Mouse (Mus musculus): Measurements from ENCODE around the gene St8sia1.

The St8sia1 gene

GRCm38 (mm10) chr6:142977221-142977620 lies 13.0 kb upstream of the St8sia1 start:
- no peak for DNase-seq

DNA sequence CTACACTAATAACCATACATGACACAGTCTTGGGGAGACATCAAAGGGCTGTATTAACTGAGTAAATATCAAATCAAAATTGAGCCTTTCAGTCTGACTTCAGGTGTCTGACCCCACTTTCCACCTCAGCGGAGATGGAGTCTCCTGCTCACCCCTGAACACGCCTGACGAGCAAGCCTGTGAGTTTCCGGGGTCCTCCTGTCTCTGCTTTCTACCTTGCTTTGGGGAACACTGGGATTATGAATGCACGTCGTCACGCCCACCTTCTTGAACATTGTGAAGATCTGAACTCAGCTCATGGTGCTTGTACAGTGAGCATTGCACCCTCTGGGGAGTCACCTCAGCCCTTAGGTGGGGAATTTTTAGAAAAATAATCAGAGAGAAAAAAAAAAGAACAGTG lies 9.0 kb upstream of the St8sia1 start:
- DNase-seq = no peak

DNA sequence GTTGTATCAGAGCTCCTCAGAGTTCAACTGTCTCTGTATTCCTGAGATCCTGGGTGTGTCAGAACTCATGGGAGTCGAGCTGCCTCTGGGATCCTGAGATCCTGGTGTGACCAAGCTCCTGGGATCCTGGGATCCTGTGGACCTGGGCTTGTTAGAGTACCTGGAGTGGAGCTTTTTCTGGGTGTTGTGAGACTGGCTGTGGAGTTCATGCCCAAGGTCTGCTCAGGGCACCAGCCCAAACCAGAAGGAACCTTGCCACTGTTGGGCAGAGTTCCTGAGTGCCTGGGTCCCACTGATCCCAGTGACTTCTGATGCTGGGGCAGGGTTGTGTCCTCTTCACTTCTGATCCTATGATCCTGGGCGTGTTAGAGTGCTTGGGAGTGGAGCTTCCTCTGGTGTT lies 8.0 kb upstream of the St8sia1 start:
- no peak for DNase-seq

GRCm38 (mm10) chr6:142967407-142967806 lies 3.2 kb upstream of the St8sia1 start:
- DNase-seq = no peak

DNA sequence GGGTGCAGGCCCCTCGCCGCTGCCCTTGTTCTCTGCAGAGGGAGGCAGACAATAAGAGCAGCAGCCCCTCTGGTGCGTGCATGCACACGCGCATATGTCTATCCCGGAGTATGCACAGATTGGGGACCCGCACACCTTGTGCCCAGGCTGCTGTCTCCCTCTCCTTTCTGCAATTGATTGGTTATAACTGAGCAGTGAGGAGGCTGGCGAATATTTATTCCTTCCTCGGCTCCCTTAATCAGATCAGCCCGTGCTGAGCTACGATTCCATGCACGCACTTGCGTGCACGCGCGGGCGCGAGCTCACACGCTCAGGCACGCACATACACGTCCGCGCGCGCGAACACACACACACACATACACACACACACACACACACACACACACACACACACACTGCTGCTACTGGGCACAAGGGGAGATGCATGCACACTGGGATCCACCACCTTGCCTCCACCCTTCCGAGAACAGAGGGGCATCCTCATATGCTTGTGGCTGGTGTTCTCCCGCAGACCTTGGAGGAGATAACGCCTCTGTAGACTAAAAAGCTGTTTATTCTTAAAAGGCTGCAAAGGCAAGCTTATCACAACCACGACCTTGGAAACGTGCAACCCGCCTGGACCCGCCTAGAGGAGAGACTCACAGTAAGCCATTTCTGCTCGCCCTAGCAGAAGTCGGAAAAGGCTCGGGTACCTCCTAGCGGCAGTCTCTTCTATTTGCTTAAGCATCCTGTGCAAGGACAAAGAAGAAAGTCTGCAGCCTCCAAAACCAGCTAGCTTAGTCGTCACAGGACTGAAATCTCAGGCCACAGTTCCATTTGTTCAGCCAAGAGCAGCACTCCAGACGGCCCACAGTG lies 506 bp upstream of the St8sia1 start:
- DNase-seq = peak; percentile 74 to 84

- DNase-seq = no peak
These were observed 674 bp downstream of the St8sia1 start for GRCm38 (mm10) chr6:142963480-142964075.

GRCm38 (mm10) chr6:142962881-142963280 lies 1.4 kb downstream of the St8sia1 start:
- peak in 1 of 2 experiments; percentile 30 for DNase-seq

- no peak for DNase-seq
These were observed 1.8 kb downstream of the St8sia1 start for GRCm38 (mm10) chr6:142962476-142962875.

DNA sequence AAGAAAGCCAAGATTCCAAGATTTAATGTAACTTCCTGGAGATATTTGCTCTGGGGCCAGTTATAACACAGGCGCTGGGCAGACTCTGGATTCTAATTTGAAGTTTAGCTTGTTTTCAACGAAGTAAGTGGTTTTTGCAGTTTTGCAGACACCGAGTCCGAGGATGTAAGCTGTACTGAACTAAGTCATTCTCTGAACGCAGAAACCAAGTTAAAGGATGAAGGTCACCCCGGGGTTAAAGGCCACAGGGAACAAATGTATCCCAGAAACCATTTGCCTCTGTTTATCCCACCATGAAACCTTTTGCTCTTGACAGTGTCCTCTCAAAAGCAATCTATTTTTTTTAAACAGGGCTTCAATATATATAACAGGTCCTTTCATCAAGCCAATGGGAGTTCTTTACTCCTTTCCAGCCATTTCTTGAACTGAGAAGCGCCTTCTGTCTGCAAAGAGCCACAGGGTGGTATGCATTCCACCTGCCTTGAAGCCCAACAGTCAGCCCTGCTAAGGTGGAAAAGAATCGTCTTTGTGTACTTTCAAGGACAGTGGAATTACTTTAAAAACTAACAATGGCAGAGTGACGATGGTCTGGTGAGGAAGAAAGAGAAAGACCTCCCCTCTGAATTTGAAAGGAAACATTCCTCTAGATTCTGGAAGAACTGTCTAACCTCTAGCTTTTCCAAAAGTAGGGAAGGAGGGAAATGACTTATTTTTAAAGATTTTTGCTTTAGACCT lies 2.4 kb downstream of the St8sia1 start:
- DNase-seq = no peak

GRCm38 (mm10) chr6:142956556-142956955 lies 7.7 kb downstream of the St8sia1 start:
- no peak for DNase-seq

DNA sequence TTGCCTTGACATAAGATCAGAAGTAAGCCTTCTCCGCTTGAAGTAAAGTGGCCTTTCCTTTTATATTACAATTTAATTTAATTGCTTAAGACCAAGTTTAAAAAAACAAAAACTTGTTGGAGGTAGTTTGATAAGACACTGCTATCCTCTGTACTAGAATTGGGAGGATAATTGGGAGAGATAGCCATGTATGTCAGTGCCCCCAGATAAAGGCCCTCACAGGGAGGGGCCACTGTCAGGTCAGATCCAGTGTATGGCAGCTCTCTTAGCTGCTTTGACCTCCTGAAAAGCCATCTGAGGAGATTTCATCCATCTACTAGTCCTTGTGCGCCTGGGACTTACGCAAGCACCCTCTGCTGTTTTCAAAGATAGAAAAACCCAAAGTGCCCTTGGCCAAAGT lies 9.0 kb downstream of the St8sia1 start:
- no peak for DNase-seq

DNA sequence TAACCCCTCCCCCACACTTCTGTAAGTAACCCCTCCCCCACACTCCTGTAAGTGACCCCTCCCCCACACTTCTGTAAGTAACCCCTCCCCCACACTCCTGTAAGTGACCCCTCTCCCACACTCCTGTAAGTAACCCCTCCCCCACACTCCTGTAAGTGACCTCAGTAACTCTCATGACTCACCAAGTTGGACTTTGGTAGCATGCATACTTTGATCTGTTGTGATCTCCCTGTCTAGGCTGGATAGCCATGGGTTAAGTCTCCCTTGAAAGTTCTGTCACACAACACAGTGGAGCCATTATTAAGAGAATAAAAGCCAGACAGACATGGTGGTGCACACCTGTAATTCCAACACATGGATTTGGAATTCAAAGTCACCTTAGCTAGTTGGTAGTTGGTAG lies 11.1 kb downstream of the St8sia1 start:
- peak; percentile 23 to 64 for DNase-seq

DNA sequence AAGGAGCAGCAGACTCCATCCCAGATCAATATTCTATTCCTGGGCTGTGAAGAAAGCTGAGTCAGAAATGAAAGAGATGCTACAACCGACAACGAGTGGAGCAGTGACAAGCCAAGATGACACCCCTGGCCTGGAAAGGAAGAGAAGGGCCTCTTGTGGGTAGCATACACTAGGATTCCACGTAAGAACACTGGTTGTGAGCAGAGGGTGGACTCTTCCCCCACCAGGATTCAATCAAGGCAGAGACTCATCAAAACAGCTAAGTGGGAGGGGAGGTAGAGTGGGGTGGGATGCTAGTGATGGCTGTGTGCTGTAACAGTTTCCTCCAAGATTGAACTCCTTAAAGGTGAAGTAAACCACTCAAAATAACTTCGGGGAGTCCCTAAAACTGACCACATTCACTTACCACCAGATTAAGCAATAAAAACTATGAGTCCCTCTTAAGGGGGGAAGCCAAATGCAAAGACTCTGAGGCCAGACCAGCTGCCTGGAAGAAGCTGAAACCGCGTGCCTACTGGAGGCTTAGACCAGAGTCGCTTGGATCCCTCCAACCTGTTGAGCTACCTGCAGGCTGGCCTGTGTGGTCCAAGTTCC lies 11.8 kb downstream of the St8sia1 start:
- no peak for DNase-seq

DNA sequence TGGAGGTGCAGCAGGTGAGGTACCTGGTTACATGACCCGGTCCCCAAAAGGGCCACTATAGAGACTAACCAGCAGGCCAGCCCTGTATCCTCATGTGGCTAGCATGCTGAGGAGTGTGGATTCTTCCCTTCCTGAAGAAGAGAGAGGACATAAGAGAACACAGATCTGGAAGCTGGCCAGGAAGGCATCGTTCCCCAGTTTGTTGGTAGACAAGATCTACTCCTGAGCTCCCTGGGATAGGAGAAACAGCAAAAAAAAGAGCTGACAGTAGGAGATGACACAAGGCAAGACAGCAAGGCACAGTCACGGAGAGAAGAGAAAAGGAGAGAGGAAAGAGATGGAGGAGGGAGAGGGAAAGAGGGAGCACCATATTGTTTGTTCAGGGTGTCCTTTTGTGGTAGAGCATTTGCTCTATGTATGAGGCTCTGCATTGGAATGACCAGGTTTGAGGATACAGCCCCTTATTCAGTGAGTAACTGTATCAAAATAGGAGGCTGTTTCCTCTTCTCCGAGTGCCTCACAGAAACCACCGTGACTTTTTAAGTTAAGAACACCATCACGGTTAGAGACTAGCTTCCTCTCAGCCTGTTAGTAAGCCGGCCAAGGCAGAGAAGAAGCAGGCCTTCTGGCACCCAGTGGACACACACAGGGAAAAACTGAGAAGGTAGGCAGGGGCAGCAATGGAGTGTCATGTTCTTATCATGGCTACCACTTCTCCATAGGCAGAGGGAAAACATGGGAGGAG lies 12.5 kb downstream of the St8sia1 start:
- DNase-seq = no peak

- no peak for DNase-seq
These were observed 13.9 kb downstream of the St8sia1 start for GRCm38 (mm10) chr6:142950354-142950753.

DNA sequence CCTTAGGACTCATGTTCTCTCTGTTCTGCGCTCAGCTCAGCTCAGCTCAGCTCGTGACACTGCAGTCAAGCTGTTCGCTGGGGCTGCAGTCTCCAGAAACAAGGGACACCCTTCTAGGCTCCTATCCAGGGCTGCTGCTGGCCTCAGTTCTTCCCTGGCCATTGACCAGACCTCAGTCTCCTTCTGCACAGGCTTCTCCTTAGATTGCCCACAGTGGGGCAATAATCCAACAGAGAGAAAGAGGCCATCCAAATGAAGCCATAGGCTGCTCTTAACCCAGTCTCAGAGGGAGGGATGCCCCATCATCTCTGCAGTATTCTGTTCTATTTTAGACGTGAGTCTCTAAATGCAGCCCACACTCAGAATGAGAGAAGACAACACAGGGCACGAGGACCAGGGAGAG lies 15.3 kb downstream of the St8sia1 start:
- DNase-seq = no peak

GRCm38 (mm10) chr6:142947029-142947428 lies 17.2 kb downstream of the St8sia1 start:
- no peak for DNase-seq

- DNase-seq = no peak
These were observed 18.0 kb downstream of the St8sia1 start for GRCm38 (mm10) chr6:142946069-142946871.

- no peak for DNase-seq
These were observed 18.8 kb downstream of the St8sia1 start for GRCm38 (mm10) chr6:142945461-142945860.

GRCm38 (mm10) chr6:142944470-142944869 lies 19.8 kb downstream of the St8sia1 start:
- DNase-seq = no peak

DNA sequence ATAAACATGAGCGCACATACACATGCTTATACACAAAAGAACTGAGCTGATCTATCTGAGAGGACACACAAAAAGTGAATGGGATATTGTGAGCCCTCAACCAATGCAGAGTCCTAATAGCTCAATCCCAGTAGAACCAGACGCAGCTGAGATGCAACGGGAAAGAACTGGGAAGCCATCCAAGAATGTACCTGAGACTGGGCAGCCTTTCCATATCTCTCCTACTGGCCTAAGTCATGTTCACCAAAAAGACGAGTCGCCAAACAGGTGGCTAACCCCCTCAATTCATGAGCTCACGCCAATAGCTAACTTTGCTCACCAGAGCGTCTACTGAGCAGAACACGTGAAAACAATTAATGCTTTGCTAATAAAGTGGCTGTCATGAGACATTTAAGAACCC lies 20.8 kb downstream of the St8sia1 start:
- DNase-seq = no peak
